Mouse (Mus musculus): ENCODE data around the gene Tacc3.

The Tacc3 gene

DNA sequence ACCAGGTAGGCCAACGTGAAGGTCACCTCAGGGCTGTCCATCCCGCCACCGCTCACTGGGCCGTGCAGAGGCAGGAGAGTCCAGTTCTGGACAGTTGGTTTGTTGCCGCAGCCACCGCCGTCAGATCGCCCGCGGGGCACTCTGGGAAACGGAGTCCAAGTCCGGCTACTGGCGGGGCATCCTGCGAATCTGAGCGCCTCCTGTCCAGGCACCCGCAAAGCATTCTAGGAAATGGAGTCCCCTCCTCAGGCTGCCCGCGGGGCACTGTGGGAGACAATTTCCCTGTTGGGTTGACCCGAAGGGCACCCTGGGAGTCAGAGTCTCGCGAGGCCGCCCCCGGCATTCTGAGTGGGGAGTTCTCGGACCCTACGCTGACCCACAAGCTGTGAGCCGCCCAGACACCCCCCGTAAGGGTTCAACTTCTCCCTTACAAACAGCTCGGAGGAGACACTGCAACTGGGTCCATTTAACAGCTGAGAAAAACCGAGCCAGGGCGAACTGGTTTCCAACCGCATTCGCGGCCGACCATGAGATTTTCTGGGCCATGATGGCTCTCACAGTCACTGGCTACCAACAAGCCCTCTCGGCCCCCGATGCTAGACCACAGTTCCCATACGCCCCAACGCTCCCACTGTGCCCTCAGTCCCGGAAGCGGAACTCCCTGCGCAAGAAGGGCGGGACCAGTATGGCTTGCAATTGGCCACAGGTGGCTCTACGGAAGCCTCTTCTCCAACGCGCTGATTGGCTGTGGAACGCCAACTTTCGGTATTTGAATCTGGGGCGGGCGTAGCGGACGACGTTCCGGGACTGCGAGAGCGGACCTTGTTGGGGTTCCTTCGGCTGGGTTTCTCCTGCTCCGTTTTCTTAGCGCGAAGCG lies at the start of gene Tacc3, which contains the start of gene Tmem129:
Gene Tacc3 (plus strand): TSS at position 342 of the 877 bp plus-strand sequence.
Gene Tmem129 (minus strand): TSS at position 630 of the 877 bp plus-strand sequence.
- under 1% methylated on average over 60 of the region's 60 CpGs for WGBS

GRCm38 (mm10) chr5:33609226-33609625 lies 48.7 kb upstream of the Tacc3 start:
- whole genome bisulfite sequencing: 95% methylated on average over 1 of the region's 1 CpGs

DNA sequence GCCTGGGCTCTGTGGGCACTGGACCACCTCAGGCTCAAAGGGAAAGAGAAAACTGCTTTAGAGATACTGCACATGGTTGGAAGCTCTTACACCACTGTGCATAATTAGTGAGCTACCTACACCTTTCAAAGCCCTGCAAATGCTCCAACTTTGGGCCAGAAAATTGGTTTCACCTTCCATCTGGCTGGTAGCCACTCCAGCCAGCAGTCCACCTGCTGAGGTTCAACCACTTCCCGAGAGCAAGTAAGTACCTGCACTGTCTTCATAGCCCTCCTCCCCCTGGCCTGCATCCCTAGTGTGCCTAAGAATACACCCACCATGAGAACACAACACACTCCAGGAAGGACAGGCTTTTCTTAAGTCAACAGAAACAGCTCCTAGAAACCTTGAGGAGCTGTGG lies 46.1 kb upstream of the Tacc3 start:
- 94% methylated on average over 1 of the region's 1 CpGs for WGBS

- 82% methylated on average over 6 of the region's 6 CpGs for WGBS
Measured at GRCm38 (mm10) chr5:33614391-33614790, 43.5 kb upstream of the Tacc3 start.

- WGBS: 52% methylated on average over 2 of the region's 2 CpGs
Measured at GRCm38 (mm10) chr5:33622671-33623070, 35.3 kb upstream of the Tacc3 start.

DNA sequence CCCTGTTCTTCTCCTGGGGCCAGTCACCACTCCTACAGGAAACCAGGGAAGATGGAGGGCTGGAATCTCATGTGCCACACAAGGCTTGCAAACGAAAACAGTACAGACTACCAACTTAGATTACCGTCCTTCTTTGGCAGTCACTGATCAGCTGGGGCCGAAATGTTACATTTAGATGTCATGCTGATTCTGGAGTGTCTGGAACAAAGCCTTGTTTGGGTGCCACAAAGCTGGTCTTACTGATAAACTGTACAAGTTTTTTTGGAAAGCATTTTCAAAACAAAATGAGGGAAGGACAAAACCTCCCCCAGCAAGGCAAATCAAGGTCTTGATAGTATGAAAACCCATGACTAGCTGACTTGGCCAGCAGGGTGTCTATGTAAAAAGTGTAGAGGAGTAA lies 34.2 kb upstream of the Tacc3 start:
- WGBS: 70% methylated on average over 3 of the region's 3 CpGs

DNA sequence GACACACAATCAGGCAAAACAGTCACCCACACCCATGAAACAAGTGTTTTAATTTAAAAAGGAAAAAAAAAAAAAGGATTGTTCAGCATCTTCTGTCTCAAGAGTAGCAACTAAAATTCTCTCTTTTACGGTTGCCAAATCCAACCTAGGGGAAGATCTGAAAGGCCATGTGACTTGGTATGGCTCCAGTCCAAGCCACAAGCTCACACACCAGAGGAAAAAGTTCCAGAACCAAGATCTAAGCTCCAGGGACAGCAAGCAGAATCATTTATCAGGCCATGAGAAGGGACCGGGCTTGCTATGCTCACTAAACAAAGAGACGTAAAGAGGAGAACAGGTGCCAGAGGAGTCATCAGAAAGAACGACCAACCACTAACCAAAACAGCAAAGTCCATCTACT lies 30.0 kb upstream of the Tacc3 start:
- WGBS: 36% methylated on average over 4 of the region's 4 CpGs

- WGBS: under 1% methylated on average over 24 of the region's 24 CpGs
Measured at GRCm38 (mm10) chr5:33628820-33629300, 29.1 kb upstream of the Tacc3 start.

GRCm38 (mm10) chr5:33629301-33629987 lies 28.5 kb upstream of the Tacc3 start, which contains the start of the genes Fam53a and Gm9903:
TSS of gene Fam53a (minus strand) at chr5:33629635.
TSS of gene Gm9903 (plus strand) at chr5:33629925.
- under 1% methylated on average over 98 of the region's 99 CpGs for WGBS

DNA sequence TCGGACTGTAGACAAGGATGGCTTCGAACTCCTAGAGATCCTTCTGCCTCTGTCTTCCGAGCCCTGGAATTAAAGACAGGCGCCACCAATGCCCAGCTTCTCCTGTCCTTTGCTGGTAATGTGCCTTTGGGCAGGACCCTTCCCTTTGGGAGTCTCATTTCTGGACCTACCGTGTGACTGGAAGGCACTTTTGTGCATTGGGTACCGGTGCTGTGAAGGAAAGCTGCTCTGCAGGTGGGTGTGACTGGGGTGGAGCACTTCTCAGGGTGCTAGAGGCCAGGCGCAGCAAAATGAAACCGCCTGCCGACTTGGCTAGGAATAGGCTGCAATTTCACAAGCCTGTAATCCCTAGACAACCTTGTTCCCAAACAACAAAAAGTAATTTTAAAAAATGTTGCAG lies 27.9 kb upstream of the Tacc3 start:
- WGBS: 2% methylated on average over 9 of the region's 9 CpGs

DNA sequence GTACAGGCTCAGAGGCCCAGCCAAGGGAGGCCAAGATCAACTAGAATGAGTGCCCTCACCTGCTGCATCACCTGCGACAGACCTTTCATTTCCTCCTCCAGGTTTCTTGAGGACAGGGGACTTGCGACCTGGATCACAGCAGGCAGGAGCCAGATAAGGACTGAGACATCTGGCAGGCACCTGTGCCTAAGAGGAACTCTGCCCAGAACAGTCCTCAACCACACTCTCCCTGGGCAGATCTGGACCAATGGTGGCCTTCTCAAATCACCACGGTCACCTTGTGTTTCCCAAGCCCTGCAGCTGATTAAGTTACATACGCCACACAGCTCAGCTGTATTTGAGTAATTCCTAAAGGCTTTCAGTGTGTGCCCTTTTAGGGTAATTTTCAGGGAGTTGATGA lies 27.3 kb upstream of the Tacc3 start:
- 86% methylated on average over 4 of the region's 4 CpGs for WGBS

DNA sequence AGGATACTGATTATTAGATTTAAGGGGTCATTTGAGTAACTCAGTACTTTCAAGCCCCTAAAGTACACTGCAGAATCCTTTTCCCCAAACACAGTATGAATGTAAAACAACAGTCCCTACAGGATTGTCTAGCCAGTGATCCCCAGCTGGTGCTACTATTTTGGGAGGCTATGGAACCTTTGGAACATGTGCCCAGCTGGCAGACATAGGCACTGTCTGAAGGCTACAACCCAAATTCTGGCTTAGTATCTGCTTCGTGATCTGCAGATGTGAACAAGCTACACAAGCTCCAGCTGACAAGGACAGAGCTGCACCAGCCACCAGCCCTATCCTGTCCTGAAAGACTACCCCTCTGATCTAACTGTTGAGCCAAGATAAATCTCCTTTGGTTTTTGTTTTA lies 25.4 kb upstream of the Tacc3 start:
- 58% methylated on average over 1 of the region's 1 CpGs for WGBS

DNA sequence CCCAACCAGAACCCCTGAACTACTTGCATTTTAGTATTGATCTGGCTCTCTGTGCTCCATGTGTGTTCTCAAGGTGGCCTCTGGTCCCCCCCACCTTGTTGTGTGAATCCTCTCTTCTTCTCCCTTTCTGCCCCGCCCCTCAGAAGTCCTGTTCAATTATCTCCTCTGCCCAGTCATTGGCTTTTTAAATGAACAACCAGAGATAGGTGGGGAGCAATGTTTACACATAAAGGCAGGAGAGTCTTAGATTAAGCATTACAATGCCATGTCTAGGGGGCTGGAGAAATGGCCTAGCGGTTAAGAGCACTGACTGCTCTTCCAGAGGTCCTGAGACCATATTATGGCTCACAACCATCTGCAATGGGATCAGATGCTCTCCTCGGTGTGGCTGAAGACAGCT lies 22.6 kb upstream of the Tacc3 start:
- WGBS: 93% methylated on average over 3 of the region's 3 CpGs

DNA sequence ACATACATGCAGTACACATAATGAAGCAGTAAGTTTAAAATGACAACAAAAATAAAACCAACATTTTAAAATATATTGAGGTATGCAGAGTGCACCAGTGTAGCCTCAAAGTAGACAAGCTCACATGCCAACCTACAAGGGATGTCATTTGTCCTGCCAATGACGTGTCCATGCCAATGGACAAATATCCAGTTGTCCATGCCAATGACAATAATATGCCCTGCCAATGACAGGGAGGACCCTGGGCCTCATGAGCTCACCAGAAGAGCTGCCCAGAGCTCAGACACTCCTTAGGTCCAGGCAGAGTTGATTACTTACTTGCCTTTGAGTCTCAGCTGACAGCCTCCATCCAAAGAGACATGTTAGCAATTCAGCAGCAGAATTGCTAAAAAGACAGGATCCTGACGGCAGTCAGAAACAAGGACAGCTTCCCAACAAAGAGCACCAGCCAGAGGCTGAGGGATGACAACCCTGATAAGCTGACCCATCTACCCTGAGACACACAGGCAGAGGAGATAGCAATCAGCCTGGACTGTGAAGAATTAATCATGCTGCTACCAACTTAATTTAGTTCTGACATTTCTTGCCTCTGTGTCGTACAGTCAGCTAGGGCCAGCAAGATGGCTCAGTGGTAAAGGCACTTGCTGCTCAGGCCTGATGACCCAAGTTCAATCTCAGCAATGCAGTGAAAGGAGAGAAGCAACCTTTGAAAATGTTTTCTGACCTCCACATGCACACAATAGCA lies 20.1 kb upstream of the Tacc3 start:
- WGBS: 83% methylated on average over 3 of the region's 3 CpGs

DNA sequence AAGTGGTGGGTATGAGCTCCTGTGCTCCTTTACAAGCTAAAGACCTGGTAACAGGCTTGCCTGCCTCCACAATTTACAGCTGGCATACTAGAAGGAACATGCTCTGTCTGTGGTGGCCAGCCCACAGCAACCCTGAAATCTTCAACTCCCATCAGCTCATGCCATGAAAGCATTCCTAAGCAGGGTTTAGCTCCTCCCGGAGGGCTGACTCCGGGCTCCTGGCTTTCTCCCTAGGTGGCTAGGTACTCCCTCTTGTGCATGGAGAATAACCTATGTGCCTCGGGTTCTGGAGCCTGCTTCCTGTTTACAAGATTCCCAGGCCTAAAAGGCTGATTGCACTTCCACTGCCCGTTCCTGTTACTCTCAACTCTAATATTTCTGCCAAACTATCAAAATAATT lies 19.1 kb upstream of the Tacc3 start:
- 65% methylated on average over 4 of the region's 4 CpGs for WGBS

DNA sequence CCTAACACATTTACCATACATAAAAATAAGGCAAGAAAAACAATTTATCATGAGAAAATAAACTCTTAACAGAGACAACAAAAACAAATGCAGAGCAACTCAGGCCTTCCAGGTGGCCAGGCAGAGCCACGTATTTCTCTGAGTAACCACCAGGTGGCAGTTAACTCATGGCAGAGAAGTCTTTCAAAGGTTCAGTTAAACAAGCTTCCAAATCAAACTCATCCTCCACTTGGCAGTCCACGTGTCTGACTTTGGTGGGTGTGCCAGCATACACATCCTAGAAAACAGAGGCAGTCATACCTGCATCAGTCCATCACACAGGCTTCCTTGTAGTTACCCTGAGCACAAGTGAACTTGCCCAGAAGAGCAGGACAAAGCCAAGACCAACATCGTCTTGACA lies 17.3 kb upstream of the Tacc3 start:
- WGBS: 30% methylated on average over 3 of the region's 3 CpGs

DNA sequence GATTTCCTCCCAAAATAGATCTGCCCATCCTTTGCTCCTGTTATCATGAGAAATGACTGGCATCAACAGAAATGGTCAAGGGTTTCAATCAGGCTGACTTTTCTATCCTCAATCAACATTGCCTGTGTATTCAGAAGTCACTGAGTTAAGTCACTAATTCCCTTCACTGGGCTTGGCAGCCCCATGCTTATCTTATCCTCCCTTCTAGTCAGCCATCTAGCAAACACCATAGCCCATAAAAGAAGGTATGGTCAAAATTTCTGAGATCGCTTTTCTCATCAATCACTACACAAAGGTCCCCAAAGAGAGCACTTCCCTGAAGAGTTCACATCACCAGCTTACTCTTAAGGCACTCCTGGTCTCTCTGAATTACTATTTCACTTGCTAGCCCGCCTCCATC lies 6.9 kb upstream of the Tacc3 start:
- 26% methylated on average over 2 of the region's 2 CpGs for WGBS

DNA sequence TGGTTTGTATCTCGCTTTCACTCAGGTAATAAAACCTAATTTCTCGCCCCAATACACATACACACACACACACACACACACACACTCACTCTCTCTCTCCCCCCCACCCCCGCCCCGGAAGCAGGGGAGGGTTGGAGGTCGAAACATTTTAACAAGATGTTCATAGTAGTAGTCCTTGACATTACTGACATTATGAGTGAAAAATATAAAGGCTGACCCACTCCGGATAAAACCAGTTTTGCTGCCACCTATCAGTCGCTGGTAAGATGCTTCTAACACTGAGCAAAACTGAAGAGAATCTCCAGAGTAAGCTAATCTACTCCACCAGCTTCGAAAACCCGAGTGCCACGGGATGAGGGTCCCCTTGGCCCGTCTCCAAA lies 6.4 kb upstream of the Tacc3 start:
- WGBS: 2% methylated on average over 11 of the region's 11 CpGs

- under 1% methylated on average over 82 of the region's 82 CpGs for WGBS
Measured at GRCm38 (mm10) chr5:33651921-33652782, 5.8 kb upstream of the Tacc3 start, which contains the start of gene Slbp. TSS of gene Slbp (minus strand) at chr5:33652574.

- WGBS: 5% methylated on average over 9 of the region's 9 CpGs
Measured at GRCm38 (mm10) chr5:33652783-33653173, 5.2 kb upstream of the Tacc3 start.

DNA sequence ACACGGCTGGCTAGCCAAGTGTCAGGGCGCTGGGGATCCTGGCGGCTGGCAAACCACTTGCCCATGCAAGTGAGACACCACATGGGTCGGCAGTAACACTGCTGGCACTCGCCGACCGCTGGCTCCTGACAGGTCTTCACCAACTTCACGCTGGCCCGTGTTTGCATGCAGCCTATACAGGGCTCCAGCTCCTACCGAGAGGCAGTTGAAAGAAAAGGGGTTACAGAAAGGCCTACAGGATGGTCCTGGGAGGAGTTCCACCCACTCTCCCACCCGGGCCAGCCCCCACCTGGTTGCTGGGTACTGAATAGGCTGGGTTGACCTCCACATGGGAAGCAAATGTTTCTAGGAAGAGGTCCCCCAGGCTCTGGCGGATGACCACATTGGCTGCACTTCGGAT lies 3.5 kb upstream of the Tacc3 start:
- WGBS: 96% methylated on average over 13 of the region's 13 CpGs

All from cerebral cortex, adult 2 months (tissue).